Mouse (Mus musculus): ENCODE results near the gene Akr1b3.
"Not testable (repeated sequence)": the region's sequence is repeated elsewhere in the genome, so short reads cannot be mapped to it uniquely, and the experiment has no call there.

Akr1b3 gene

GRCm38 (mm10) chr6:34316854-34317771 is at the start of gene Akr1b3:
Akr1b3 (minus strand) TSS chr6:34317478.
- DNase-seq (ENCODE audit: inconsistent age in 2 of 2, low spot score in 1 of 2): peak; percentile 95 to 96

GRCm38 (mm10) chr6:34364217-34365136 is 47.2 kb upstream of the Akr1b3 start:
- no peak for DNase-seq (ENCODE audit: inconsistent age in 2 of 2, low spot score in 1 of 2)

- DNase-seq (ENCODE audit: inconsistent age in 2 of 2, low spot score in 1 of 2): no peak
Observed at GRCm38 (mm10) chr6:34355841-34356240, 38.6 kb upstream of the Akr1b3 start.

- peak in 1 of 2 experiments; percentile 65 for DNase-seq (ENCODE audit: inconsistent age in 2 of 2, low spot score in 1 of 2)
Observed at GRCm38 (mm10) chr6:34355349-34355747, 38.1 kb upstream of the Akr1b3 start.

GRCm38 (mm10) chr6:34354354-34355348 is 37.4 kb upstream of the Akr1b3 start:
- DNase-seq (ENCODE audit: inconsistent age in 2 of 2, low spot score in 1 of 2): peak; percentile 46 to 81

GRCm38 (mm10) chr6:34353658-34354353 is 36.5 kb upstream of the Akr1b3 start, which contains the start of gene Akr1b8:
Akr1b8 (plus strand) TSS chr6:34354119.
- DNase-seq (ENCODE audit: inconsistent age in 2 of 2, low spot score in 1 of 2): peak; percentile 62 to 86

- no peak for DNase-seq (ENCODE audit: inconsistent age in 2 of 2, low spot score in 1 of 2)
Observed at GRCm38 (mm10) chr6:34352401-34352800, 35.1 kb upstream of the Akr1b3 start.

- DNase-seq (ENCODE audit: inconsistent age in 2 of 2, low spot score in 1 of 2): not testable (repeated sequence)
Observed at GRCm38 (mm10) chr6:34351481-34351880, 34.2 kb upstream of the Akr1b3 start.

- no peak for DNase-seq (ENCODE audit: inconsistent age in 2 of 2, low spot score in 1 of 2)
Observed at GRCm38 (mm10) chr6:34350037-34350699, 32.9 kb upstream of the Akr1b3 start.

GRCm38 (mm10) chr6:34346096-34346898 is 29.0 kb upstream of the Akr1b3 start:
- peak; percentile 74 to 92 for DNase-seq (ENCODE audit: inconsistent age in 2 of 2, low spot score in 1 of 2)

GRCm38 (mm10) chr6:34344935-34345334 is 27.7 kb upstream of the Akr1b3 start:
- peak; percentile 23 to 50 for DNase-seq (ENCODE audit: inconsistent age in 2 of 2, low spot score in 1 of 2)

GRCm38 (mm10) chr6:34344135-34344850 is 27.0 kb upstream of the Akr1b3 start:
- DNase-seq (ENCODE audit: inconsistent age in 2 of 2, low spot score in 1 of 2): no peak

- peak; percentile 23 to 76 for DNase-seq (ENCODE audit: inconsistent age in 2 of 2, low spot score in 1 of 2)
Observed at GRCm38 (mm10) chr6:34343426-34343825, 26.1 kb upstream of the Akr1b3 start.

GRCm38 (mm10) chr6:34342476-34342875 is 25.2 kb upstream of the Akr1b3 start:
- no peak for DNase-seq (ENCODE audit: inconsistent age in 2 of 2, low spot score in 1 of 2)

GRCm38 (mm10) chr6:34341991-34342390 is 24.7 kb upstream of the Akr1b3 start:
- no peak for DNase-seq (ENCODE audit: inconsistent age in 2 of 2, low spot score in 1 of 2)

GRCm38 (mm10) chr6:34337799-34338198 is 20.5 kb upstream of the Akr1b3 start:
- no peak for DNase-seq (ENCODE audit: inconsistent age in 2 of 2, low spot score in 1 of 2)

GRCm38 (mm10) chr6:34334673-34335072 is 17.4 kb upstream of the Akr1b3 start:
- no peak for DNase-seq (ENCODE audit: inconsistent age in 2 of 2, low spot score in 1 of 2)

GRCm38 (mm10) chr6:34331804-34332203 is 14.5 kb upstream of the Akr1b3 start:
- DNase-seq (ENCODE audit: inconsistent age in 2 of 2, low spot score in 1 of 2): not testable (repeated sequence)
